Mouse (Mus musculus) G1E (cell line): ENCODE data around the gene Stambpl1. TPM values are rescaled to one million over a fixed set of nuclear protein-coding genes. Genes with fewer than 3 reads are reported as not detected.

Source experiments
- ATAC-seq: 2 replicates; pipeline ENCODE4 v1.8.0; 2016; ENCODE audit warnings: mild to moderate bottlenecking; ENCODE audit not compliant: insufficient number of reproducible peaks, poor library complexity, low FRiP score, severe bottlenecking; ENCODE audit errors: extremely low read depth
- DNase-seq: peaks from one replicate; pipeline ENCODE4 v3.0.0; 2012; ENCODE audit warnings: low spot score
- H3K27me3 ChIP-seq: 2 replicates; pipeline ENCODE4 v1.6.1; 2012; ENCODE audit warnings: mild to moderate bottlenecking, low read length, inconsistent platforms; ENCODE audit not compliant: insufficient read depth
- H3K36me3 ChIP-seq: replicated peaks from 2 replicates; pipeline ENCODE3; 2012; ENCODE audit warnings: mild to moderate bottlenecking, inconsistent platforms
- H3K4me1 ChIP-seq: 2 replicates; pipeline ENCODE4 v1.6.1; 2012; ENCODE audit warnings: low read depth, low read length, inconsistent platforms, mixed read lengths; ENCODE audit not compliant: insufficient read depth
- H3K4me3 ChIP-seq: 2 replicates; pipeline ENCODE4 v1.5.1; 2012; ENCODE audit warnings: low read depth, mild to moderate bottlenecking, inconsistent platforms, low read length, moderate library complexity, mixed read lengths
- H3K9me3 ChIP-seq: replicated peaks from 2 replicates; pipeline ENCODE4 v1.6.1; 2012; ENCODE audit warnings: inconsistent platforms
- CTCF ChIP-seq: IDR thresholded peaks from 2 replicates; pipeline ENCODE4 v1.5.1; 2012; ENCODE audit warnings: low read depth, low read length, inconsistent platforms, mixed read lengths
- GATA1 ChIP-seq: IDR thresholded peaks from 2 replicates; pipeline ENCODE4 v1.6.1; 2012; ENCODE audit warnings: borderline replicate concordance, low read length, inconsistent platforms, mixed read lengths
- GATA2 ChIP-seq: IDR thresholded peaks from 2 replicates; pipeline ENCODE4 v1.6.1; 2012; ENCODE audit warnings: low read depth, low read length, inconsistent platforms, borderline replicate concordance
- POLR2AphosphoS5 ChIP-seq: IDR thresholded peaks from 2 replicates; pipeline ENCODE4 v1.6.1; 2012; ENCODE audit warnings: low read depth, low read length, inconsistent platforms; ENCODE audit not compliant: insufficient replicate concordance
- TAL1 ChIP-seq: conservative IDR thresholded peaks from 2 replicates; pipeline ENCODE4 v1.6.1; 2012; ENCODE audit warnings: low read depth, low read length, inconsistent platforms, mixed read lengths
- polyA plus RNA-seq: library from polyadenylated mRNA; stranded (reverse); fragments of >175 nt; gene quantifications from 2 replicates; pipeline ENCODE4 v1.2.3, GENCODE M21; 2012
- total RNA-seq, 2 experiments: library from RNA; stranded (forward) in 1 of 2; stranded (reverse) in 1 of 2; fragments of 200-1000 nt in 1 of 2; fragments of >200 nt in 1 of 2; fragmentation: Nextera tagmentation in 1 of 2; gene quantifications; 2 replicates each; pipeline ENCODE4 v1.2.3; 2014 to 2017

Gene Stambpl1
- total and polyA plus RNA-seq, 3 experiments: 0.44 TPM; not detected in 2

DNA sequence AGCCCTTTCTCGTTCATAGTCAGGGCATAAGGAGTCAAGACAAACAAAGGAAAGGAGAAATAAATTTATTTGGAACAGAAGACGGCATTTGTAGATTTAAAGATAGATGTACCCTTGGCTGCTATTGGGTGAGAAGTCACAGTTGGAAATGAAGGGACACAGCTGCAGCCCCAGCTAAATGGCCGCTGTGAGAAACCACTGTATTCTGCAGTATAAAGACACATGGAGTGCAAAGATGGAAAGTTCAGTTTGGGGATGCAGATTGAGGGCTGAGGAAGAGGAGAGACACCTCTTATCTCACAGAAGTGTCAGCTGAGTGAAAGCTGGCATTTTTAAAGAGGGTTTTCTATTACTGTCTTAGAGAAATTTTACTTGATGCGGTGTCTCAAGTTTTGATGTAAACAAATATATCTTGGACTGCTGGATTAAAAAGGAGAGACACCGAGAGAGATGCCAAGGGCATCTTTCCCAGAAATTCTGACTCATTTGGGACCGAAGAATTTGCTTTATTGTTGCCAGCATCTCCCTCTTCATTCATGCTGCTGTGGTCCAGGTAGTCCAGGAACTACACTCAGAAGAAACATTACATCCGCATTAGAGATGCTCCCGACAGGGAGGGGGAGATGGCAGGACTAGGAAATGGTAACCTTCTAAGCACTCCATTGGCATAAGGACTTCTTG, 14.9 kb downstream of the Stambpl1 start:
- Histone ChIP-seq H3K9me3 (no peaks in the 10 kb centered on the region), H3K4me3 (no peak overlapping the region), H3K4me1 (no peaks in the 10 kb centered on the region), H3K36me3 (no peaks in the 10 kb centered on the region), H3K27me3 (no peaks in the 10 kb centered on the region)
- DNase-seq: no peak
- no peak for TF ChIP-seq GATA1
- TF ChIP-seq CTCF: no peak
- no peak for TF ChIP-seq GATA2
- no peak for TF ChIP-seq TAL1
- no peak for TF ChIP-seq POLR2AphosphoS5
- ATAC-seq: no peak

DNA sequence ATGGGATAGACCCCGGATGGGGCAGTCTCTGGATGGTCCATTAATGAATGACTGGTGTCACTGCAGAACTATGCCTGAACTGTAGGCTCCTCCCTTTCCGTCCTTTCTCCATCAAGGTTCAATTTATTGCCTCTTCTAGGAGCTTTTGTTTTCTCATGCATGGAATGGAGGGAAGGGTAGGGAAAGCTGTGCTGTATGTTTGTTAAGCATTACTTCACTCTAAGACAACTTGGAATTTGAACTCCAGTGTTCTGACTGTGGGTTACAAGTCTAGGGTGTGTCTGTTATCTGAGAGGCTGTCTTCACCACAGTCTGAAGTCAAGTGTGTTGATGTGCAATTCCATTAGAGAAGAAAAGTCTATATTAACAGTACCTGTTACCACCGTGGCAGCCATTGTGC, 17.0 kb downstream of the Stambpl1 start:
- Histone ChIP-seq H3K4me1 (no peaks in the 10 kb centered on the region), H3K9me3 (no peaks in the 10 kb centered on the region), H3K36me3 (no peaks in the 10 kb centered on the region), H3K27me3 (no peaks in the 10 kb centered on the region), H3K4me3 (no peak overlapping the region)
- ATAC-seq (no peak), DNase-seq (no peak)
- TF ChIP-seq TAL1: no peak
- TF ChIP-seq GATA2: no peak
- no peak for TF ChIP-seq GATA1
- TF ChIP-seq CTCF: no peak
- no peak for TF ChIP-seq POLR2AphosphoS5

DNA sequence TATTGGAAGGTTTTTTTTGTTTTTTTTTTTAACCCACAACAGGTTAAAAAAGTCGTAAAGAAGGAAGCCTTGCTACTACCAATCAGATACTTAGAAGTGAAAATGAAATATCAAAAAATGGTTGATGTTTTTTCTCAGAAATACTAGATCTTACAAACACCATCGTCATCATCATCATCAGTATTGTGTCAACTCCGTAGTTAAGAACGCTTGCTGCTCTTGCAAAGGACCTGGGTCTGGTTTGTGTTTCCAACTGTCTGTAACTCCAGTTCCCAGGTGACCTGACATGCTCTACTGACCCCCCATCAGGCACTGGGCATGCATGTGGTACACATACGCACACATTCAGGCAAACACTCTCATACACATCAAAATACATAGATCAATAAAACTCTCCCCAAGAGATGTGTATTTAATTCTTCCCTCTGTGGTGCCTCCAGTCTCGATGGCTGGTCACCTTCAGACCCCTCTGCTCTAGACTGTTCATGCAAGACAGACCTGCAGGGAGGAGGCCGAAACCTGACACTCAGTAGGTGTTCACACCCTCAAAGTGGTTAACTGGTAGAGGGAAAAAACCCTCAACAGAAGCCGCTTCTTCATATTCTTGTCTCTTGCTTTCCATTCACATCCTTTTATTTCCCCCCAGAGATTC, 18.0 kb downstream of the Stambpl1 start:
- ATAC-seq: no peak
- Histone ChIP-seq H3K9me3 (no peaks in the 10 kb centered on the region), H3K36me3 (no peaks in the 10 kb centered on the region), H3K27me3 (no peaks in the 10 kb centered on the region), H3K4me1 (no peaks in the 10 kb centered on the region), H3K4me3 (no peak overlapping the region)
- no peak for DNase-seq
- TF ChIP-seq CTCF (no peak), TAL1 (no peak), GATA1 (no peak)

DNA sequence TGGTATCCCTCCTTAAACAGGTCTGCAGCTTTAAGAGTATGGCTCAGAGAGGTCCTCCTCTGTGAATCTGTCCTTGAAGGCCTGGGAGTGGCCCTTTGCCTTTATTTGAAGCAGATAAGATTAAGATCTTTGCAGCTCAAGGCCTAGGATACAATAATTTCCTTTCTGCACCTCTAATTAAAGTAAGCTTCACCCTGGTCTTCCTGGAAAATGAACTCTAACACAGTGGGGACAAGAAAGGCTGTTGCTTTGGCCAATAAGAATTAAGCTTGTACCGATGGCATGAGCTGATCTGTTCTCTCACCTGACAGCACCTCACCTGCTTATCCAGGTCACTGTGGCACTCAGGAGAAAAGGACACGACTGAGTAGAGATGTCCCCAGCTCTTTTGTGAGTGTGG, 18.8 kb downstream of the Stambpl1 start:
- no peak for ATAC-seq
- no peaks in the 10 kb centered on the region for H3K36me3 ChIP-seq
- no peak overlapping the region for H3K4me3 ChIP-seq
- H3K4me1 ChIP-seq: no peaks in the 10 kb centered on the region
- no peak for DNase-seq
- no peak for TF ChIP-seq POLR2AphosphoS5
- TF ChIP-seq TAL1: no peak
- no peaks in the 10 kb centered on the region for H3K9me3 ChIP-seq
- no peaks in the 10 kb centered on the region for H3K27me3 ChIP-seq

DNA sequence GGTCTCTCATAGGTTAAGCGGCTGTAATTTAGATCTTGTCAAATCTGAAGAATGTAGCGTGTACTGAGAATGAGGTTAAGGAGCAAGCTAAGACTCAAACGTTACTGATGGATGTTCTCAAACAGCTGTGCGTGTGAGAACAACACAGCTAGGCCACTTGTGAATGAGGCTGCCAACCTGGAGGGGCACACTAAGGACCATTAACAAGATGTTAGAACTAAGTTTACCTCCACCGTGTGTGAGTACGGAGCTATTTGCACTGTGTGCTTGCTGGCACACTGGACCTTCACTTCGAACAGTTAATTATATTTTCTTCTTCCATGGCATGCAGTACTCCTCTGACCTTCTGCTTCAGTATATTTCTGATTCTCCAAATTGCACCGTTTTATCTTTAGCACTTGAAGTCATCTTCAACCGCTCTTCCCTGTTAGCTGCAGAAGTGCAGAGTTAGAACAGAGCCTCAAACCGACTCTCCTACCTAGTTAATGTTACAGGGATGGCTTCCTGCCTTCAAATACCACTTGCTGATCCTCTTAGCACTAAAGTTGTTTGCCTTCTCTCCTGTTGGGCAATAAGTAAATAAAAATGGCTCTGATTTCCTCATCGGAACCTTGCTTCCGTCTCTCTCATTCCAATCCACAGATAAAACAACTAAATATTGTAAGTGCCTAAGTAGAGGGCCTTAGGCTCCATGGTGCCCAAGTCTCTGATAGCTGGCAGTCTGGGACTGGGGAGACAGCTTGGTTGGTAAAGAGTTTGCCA, 20.6 kb downstream of the Stambpl1 start:
- Histone ChIP-seq H3K36me3 (no peaks in the 10 kb centered on the region), H3K4me1 (no peaks in the 10 kb centered on the region), H3K9me3 (no peaks in the 10 kb centered on the region), H3K4me3 (no peak overlapping the region), H3K27me3 (no peaks in the 10 kb centered on the region)
- ATAC-seq: no peak
- no peak for DNase-seq
- TF ChIP-seq GATA1 (no peak), CTCF (no peak), TAL1 (no peak), POLR2AphosphoS5 (no peak), GATA2 (no peak)

DNA sequence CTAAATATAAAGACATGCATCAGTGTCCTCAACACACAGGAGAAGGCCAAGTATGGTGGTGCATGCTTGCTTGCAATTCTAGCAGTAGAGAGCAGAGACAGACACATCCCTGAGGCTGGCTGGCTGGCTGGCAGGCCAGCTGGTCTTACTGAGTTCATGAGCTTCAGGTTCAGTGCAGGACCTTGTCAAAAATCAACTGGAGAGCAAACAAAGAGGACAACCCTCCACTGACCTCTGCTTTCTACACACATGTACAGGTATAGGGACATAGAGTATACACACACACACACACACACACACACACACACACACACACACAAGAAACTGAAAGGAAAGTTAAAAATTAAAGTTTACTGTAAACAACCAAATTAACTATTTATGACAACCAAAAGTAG, 21.2 kb downstream of the Stambpl1 start:
- TF ChIP-seq GATA2: no peak
- TF ChIP-seq TAL1: no peak
- TF ChIP-seq CTCF: no peak
- Histone ChIP-seq H3K4me3 (no peak overlapping the region), H3K4me1 (no peaks in the 10 kb centered on the region), H3K36me3 (no peaks in the 10 kb centered on the region), H3K9me3 (no peaks in the 10 kb centered on the region), H3K27me3 (no peaks in the 10 kb centered on the region)
- DNase-seq: no peak
- no peak for ATAC-seq
